Mouse (Mus musculus): ENCODE results near the gene Mecom. TPM values are rescaled to one million over a fixed set of nuclear protein-coding genes. Genes with fewer than 3 reads are reported as not detected.

The Mecom gene
- polyA plus RNA-seq, 1 experiment = 3.7 TPM

DNA sequence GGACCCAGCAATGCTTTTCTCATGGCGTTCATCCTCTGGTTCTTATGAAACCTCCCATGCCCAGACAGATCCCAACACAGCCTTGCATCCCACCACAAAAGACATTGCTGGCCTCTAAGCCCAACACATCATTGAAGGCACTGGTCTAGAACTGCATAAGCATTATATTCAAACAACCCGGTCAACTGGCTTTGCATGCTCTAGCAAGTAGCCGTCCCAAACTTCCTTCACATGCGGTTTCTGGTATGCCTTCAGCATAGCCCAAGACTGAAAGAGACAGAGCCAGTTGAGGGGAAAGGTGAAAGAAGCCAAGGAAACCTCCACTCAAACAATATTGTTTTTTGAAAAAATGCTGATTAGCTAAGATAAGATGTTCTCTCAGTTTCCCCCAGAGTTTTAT is 397.7 kb downstream of the Mecom start:
- no peak for DNase-seq (ENCODE audit: low read depth)

DNA sequence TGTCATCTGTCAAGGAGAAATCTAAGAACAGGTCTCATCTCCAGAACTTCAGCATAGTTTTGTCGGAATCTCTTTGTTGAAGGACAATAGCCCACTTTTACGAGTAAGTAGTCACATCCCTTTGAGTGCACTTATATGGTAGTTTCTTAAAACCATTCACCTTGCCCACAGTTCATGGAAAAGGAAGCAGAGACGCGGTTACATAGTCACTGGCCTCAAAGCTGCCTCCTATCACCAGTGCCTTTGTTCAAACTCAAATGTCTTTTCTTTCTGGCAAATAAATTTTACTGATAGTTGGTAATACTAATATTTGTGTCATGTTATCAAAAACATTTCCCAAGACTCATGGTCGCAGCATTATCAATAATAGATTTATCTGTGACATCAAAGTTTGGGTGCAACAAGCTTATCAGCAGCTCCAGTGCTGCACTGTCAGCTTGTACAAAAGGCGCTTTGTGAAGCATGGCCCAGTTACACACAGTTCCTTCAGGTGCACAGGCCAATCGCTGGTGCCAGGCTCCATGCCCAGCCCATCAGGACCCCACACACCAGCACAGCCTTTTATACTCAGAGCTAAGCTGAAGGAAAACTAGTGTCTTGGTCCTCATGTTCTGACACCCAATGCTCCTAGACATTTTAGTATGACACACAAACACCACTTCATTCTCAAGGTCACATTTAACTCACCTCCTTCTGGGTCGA is 399.3 kb downstream of the Mecom start:
- DNase-seq (ENCODE audit: low read depth) = no peak

DNA sequence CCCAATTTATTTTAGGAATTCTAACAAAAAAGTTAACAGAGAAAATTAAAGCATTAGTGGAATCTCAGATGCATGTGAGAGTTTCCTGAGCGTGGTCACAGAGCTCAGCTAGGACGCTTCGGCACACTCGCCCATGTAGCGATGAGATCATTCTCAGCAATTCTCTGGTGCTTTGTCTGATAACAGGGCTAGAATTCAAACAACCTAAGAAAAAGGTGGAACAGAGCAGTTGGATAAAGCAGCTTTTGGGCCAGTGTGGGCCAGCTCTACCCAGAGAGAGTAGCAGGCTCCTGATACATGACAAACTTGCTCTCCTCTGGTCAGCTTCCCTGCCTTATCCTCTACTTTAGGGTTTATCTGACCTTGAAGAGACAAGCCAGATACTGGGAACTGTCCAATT is 402.8 kb downstream of the Mecom start:
- DNase-seq (ENCODE audit: low read depth) = no peak

DNA sequence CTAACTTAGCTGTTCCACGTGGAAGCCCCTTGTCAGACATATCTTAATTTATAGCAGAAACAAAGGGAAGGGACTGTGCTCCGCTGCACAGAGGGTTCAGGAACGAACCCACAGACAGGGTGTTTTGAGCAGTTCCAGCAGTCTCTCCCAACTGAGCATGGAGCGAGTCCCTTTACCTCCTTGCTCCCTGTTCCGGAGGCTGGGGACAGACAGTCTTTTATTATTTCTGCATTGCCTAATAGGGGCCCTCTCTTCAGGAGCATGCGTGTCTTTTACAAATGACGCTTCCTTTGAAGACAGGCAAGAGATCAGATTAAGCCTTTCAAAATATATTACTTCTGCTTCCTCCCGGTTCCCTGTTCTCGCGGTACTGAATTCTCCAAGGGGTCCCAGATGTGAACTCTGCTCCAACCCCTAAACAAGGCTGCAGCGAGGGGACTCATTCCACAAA is 403.8 kb downstream of the Mecom start:
- DNase-seq (ENCODE audit: low read depth) = no peak

DNA sequence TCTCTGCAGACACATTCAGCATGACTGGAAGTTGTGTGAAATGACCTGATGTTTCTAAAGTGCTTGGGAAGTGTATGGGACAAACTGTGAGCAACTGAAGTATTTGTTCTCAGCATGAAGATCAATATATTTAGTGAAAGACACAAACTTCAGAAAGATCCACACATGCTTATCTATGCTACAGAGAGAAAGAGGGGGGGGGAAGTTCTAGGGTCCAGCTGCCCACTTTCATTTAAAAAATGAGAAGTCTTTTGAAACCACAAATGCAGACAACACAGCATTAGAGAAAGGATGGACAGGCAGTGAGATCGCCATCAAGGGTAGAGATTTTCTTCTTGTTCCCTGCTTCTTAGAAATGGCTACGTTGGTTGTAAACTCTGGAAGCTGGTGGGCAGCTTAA is 404.4 kb downstream of the Mecom start:
- no peak for DNase-seq (ENCODE audit: low read depth)

DNA sequence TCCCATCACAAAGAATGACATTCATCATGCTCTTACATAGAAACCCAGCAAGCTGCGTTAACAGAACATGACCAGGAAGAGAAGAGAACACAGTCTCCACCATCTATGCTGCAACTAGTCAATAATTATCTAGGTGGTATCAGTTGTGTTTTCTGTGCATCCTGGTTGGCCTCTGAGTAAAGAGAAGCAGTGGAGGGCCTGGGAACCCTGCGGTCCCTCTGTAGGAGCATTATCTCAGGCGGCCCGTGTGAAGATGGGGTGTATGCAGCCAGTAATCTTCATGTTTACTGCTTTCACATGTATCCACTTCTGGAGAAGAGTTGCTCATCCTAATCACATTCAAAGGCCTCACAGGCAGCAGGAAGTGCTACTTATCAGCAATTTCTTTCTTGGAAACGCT is 407.5 kb downstream of the Mecom start:
- no peak for DNase-seq (ENCODE audit: low read depth)

DNA sequence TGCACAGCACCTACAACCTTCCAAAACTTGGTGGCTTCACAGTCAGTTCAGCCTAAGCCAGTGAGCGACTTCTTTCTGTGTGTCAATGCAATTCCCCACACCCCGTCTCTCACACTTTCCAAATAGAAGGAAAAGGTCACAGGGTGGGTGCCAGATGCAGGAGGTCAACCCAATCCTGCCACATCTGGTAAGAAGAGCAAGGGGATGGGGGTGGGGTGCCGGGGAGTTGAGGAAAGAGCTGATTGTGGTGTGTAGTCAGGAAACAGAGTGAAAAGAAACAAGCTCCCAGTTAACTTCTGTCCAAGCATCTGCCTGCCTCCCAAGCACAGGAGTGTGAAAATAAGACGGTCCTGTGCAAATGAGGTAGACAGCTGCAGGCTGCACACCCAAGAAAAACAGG is 408.1 kb downstream of the Mecom start:
- no peak for DNase-seq (ENCODE audit: low read depth)

DNA sequence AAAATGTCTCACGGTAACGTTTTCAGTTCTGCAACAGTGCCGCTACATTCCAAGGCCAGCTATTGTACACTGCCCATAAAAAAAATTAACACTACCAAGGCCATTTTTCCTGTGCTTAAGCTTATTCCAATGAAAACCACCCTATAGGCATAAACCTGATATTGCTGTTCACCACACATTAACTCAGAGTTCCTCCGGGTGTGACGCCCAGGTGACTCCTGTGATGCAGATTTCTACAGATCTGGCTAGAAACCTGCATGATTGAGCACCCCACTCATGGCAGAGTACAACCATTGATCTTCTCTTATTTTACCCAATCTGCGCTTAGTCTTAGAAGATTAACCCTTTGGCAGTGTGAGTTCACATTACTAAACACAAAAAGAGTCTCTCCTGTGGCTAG is 409.2 kb downstream of the Mecom start:
- DNase-seq (ENCODE audit: low read depth) = no peak

DNA sequence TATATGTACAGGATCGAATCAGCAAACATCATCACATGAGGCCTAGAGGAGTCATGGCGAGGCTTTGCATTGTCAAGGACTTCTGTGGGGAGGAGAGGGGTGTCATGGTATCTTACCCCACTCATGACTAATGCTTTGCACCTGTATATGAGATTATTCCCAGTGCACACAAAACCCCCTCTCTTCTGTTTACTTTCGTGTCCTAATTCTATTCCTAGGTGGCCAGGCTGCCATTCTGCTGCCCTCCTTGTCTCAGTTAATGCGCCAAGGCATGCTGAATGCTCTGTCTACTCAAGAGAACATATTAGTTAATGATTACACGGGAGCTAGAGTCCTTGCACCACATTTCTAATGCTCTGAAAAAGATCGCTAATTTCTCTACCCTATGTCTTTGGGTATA is 412.0 kb downstream of the Mecom start:
- no peak for DNase-seq (ENCODE audit: low read depth)

DNA sequence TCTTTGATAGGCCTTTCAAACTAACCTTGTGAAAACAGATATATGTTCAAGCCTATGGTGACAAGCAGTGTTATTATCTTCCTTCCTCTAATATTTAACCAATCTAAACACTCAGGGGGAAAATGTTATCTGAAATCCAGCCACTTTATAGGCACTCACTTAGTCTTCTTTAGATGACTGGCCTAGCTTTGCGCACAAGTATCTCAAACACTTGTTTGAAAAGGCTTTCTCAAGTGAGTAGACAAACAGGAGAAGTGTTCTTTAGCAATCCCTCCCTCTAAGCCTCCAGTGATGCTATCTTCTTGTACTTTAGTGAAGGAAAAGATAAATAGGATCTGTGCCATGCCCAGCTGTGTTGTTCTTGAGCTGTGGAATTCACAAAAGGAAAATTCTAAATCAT is 412.7 kb downstream of the Mecom start:
- no peak for DNase-seq (ENCODE audit: low read depth)

DNA sequence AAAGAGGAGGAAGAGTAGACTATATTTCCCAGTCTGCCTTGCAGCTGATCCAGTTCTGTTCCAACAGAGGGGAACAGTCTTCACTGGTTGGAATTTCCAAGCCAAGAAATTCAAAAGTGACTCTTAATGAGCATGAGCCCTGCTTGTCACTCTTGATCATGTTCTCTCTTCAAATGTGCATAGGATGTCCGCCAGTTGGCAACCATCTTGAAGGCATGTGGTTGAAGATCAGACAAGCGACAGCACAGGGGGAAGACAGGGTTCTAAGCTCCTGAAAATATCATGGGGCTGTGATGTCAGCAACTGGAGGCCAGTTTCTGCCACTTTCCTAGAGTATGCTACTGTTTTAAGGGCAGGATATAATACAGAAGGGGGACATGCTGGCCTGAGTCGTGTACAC is 414.8 kb downstream of the Mecom start:
- no peak for DNase-seq (ENCODE audit: low read depth)

DNA sequence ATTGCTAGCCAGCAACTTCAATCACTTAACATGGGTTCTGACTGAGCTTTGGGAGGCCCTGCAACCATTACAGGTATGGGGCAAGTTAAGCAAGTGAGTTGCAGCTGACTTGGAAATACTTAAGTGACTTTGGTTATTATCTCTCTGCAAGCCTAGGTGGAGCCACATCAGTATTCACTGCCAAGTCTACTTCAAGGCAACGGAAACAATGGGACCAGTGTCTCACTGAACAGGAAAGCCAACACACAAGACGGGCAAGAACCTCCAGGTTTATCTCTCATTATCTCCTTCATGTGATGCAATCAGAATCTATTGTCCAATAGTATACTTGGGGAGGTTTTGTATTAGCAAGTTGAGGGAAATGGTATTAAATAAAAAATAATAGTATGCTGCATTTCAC is 415.4 kb downstream of the Mecom start:
- DNase-seq (ENCODE audit: low read depth) = peak; percentile 8

DNA sequence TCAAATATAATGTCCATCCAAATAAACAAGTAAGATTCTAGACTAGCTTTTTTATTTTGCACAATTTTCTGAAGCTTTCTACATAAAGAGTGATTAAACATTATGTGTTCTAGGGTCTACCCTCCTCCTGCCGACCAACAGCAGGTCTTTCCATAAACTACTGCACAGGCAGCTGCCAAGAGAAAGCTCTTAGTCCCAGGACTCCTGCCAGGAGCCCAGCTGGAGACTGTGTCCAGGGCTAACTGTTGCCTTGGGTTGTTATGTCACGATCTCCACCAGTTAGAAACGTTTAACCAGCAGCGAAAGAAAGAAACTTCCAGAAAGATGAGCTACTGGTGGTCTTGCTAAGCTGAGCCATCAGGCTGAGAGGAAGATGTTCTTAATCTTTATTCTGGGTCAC is 417.3 kb downstream of the Mecom start:
- DNase-seq (ENCODE audit: low read depth) = no peak

DNA sequence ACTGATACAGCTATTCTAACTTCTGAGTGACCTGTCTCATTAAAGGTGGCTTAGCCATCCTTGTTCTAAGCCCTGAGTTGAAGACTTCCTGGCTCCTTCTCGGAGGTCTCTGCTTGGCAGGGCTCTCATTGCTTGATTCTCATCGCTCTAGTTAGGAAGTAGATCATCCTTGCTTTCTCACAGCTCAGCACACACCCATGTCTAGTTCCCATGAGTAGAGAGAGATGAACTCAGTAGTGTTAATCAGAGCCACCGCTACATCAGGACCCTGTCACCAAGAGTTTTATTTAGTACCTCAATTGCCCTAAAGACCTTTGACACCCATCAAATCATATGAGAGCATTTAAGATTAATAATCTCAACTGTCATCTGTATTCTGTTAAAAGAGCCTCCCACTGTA is 425.2 kb downstream of the Mecom start:
- DNase-seq (ENCODE audit: low read depth) = no peak

DNA sequence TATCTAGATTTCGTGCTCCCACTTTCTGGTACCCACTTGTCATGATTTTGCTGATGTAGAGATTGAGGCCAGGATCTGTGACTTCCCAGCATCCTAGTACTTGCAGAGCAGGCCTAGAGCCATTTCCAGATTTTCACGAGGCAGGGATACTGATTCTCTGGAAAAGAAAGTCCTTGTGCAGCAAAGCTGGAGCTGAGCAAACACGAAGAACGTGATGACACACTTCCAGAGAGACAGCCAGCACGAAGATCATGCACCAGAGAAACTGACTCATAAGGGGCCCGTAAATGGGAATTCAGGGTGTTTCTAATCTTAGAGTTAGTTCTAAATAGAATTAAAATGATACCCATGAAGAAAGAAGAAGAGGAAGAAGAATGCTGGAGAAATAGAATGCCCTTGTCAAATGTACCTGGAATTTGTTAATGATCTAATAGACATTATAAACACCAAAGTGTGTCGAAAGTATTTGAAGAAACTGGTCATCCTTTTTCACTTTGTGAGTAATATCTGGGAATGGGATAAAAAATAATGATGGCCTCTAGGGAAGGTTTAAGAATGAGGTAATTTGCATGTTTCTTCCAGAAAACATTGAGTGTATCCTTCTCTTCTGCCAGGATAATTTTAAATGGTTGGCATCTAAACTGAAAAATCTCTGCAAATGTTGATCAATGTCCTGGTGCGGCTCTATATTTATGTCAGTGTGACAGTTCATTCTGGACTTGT is 426.9 kb downstream of the Mecom start:
- DNase-seq (ENCODE audit: low read depth) = no peak

DNA sequence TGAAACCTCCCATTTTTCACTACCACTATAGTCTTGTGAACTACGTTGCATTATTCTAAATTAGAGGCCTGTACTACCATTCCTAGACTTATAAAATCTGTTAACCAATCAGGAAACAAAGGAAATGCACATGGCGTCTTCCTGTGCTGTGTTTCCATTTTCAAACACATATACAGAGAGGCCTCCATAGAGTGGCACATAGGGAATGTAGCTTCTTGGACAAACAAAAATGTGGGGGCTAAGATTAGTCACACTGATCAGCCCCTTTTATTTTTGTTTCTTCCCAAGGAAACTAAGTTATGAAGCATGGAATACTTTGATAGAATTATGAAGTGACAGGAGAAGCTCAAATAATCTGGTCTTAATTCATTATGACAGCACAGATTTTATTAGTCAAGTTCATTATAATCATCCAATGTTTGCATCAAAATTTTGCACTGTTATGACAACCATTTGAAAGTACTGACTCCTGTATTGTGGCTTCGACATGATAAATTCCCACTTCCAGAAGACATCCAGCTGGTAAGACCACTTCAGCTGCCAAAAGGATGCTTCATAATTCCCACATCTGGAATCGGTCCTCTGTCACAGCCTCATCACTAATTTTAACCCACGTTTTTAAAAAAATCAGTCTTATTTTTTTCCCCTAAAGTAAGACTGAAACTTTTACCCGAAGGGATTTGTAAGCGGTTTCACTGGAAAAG is 429.1 kb downstream of the Mecom start:
- no peak for DNase-seq (ENCODE audit: low read depth)

DNA sequence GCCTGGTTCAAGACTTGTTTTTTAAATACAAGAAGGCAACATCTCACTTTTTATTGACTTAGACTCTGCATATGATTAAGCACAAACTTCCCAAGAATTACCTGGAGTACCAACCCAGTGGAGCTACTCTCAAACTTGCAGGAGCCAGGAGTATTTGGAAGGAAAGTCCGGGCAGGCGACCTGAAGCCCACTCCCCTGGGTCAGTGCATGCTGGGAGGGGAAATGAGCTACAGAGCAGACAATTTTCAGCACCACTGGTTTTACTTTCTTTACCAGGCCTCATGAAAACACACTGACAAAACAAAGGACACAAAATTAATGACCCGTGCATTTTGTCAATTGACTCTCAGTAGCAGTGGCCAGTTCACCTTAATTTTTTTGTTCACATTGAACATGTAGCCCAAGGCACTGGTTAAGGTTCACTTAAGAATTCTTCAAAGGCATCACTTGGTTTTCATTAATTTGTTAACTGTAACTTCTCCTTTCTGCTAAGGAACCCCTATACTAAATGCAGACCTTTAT is 434.5 kb downstream of the Mecom start:
- DNase-seq (ENCODE audit: low read depth) = no peak

DNA sequence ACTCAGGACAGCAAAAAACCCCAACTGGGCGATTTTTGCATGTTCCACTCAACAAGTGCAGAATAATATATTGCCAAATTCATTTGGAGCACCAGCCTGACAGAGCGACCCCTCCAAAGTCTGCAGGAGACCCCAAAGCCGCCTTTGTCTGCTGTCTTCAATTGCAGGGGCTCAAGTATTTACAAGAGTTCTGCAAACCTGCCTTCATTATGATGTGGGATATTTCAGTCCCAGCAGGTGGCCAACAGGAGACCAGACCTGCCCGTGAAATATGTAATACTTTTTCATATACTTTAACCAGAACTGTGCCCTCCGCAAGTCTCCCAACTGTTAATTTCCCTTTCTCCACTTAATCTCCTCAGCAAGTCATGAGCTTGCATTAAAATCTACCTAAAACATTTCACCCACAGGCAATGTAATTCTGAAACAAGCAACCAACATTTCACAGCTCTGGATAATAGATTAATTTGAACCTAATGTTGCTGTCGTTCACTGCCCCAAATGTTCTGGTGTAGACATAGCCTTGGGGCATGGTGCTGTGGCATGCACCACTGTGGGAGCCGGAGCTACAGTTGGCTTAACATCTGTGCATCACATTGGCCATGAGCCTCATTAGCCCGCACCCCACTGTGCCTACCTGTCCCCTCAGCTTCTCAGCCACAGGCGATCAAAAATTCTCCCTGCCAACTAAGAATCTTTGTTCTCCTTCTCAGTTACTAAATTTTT is 439.7 kb downstream of the Mecom start:
- DNase-seq (ENCODE audit: low read depth) = no peak

DNA sequence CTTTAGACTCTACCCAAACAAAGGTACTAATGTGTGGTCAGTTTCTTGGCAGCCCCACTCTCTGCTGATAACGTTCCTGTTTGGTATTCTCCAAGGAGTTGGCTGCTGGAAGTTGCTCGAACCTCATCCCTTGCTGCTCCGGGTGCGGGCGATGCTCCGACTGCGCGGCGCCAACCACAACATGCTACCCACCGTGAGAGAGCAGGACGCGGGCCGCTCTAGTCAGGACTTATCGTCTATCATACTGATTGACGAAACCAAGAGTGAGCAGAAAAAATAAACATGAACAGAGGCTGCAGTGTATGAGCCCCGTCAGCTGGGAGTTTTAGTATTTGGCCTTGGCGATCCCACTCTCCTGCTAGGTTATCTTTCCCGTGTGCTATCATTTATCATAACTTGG is 441.3 kb downstream of the Mecom start:
- DNase-seq (ENCODE audit: low read depth) = no peak

DNA sequence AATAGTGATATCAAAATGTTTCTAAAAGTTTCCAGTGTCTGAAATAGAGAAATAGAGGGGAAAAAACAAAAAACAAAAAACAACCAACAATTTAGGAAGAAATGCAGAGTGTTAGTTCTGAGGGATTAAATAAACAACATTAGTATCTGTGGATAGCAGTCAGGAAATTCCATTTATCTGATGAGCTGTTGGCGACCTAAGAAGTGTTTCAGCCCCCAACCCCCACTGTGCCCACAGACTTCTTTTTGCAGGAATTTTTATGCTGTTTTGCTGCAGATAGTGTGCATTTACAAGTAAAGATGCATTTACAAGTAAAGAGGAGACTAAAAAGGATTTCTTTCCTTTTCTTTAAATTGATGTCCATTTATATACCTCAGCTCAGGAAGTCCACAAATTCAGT is 441.9 kb downstream of the Mecom start:
- no peak for DNase-seq (ENCODE audit: low read depth)

DNA sequence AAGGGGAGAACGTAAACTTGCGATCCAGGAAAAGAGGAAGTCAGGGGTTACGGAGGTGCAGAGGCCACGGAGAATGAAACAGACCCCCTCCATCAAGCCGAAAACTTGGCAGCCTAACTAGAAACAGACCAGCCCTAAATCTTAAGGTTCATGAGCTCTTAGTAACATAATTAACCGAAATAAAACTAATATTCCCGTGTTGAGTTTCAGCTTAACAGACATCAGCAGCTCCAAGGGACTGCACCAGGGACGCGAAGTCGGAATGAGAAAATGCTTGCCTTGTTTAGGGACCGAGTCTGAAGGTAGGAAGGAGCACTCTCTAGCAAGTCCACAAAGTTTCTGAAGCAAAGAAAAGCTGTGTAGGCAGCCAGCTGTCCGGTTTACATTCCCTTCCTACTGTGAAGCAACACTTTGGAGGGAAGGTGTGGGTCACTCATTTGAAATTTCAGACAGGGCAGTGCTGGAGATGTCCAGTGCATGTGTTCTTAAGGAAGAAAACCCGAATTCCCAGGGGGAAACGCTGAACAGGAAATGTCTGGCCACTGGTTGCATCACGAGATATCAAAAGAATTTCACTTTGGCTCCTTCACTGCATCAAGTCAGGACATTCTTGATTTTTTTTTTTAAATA is 442.5 kb downstream of the Mecom start:
- no peak for DNase-seq (ENCODE audit: low read depth)

All from gonadal fat pad, adult 2 months (tissue).